Mouse (Mus musculus) heart, adult 2 months (tissue): ENCODE results near the gene Prss12.

Source experiments
- CTCF ChIP-seq: fragments of 200-600 bp; IDR thresholded peaks from 2 replicates; pipeline ENCODE4 v1.8.1; 2022; ENCODE audit warnings: antibody characterized with exemption, mild to moderate bottlenecking, moderate library complexity
- EP300 ChIP-seq: fragments of 200-500 bp; IDR thresholded peaks from 2 replicates; pipeline ENCODE4 v1.6.1; 2011; ENCODE audit warnings: low read depth, low read length, control low read depth; ENCODE audit not compliant: insufficient read depth
- POLR2A ChIP-seq: fragments of 200-500 bp; IDR thresholded peaks from 2 replicates; pipeline ENCODE4 v1.6.1; 2011; ENCODE audit warnings: mild to moderate bottlenecking, low read depth, low read length, control low read depth; ENCODE audit not compliant: insufficient read depth

DNA sequence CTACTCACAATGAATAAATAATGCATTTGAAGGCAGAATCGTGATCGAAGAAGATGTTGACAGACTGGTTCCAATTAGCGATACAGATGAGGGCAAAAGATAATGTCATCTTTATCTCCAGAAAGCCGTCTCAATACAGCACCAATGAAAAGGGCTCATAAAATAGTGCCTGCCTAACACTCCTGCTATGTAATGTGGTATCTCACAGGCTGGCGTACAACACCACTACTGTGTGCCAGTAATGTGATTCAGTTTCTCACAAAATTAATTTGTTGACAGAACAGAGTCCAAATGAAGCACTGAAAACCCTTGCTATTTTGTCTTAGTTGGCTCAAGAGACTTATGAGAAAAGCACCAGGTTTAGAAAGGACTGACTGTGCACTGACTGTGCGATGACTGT lies 48.4 kb downstream of the Prss12 start:
- no peak for TF ChIP-seq CTCF
- TF ChIP-seq POLR2A, result no peak
- no peak for TF ChIP-seq EP300
